Mouse (Mus musculus): Measurements from ENCODE around the gene Sox10.

DNA sequence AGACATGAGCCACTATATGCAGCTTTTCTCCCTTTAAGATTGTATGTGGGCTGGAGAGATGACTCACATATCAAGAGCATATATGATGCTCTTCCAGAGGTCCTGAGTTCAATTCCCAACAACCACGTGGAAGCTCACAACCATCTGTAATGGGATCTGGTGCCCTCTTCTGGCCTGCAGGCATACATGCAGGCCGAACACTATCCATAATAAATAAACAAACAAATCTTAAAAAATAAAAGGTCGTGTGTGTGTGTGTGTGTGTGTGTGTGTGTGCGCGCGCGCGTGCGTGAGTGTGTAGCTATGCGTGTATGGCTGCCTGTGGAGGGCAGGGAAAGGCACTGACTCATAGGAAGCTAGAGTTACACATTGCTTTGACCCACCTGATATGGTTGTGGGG is 25.4 kb downstream of the Sox10 start:
- TF ChIP-seq CTCF (IDR thresholded peaks at IDR 0.05; ENCODE audit: control insufficient read depth, insufficient read depth, insufficient replicate concordance, low read depth, low read length) (no peak), POLR2A (IDR thresholded peaks at IDR 0.05; ENCODE audit: control insufficient read depth, low read depth, low read length) (no peak)
